Mouse (Mus musculus) testis, adult 2 months (tissue): ENCODE measurements around the gene Xk. TPM values are rescaled to one million over a fixed set of nuclear protein-coding genes. Genes with fewer than 3 reads are reported as not detected.
"Not testable (repeated sequence)": the region's sequence is repeated elsewhere in the genome, so short reads cannot be mapped to it uniquely, and the experiment has no call there.

ENCODE experiments used
- H3K27ac ChIP-seq: fragments of 200-500 bp; 2 replicates; pipeline ENCODE4 v1.5.1; 2012; ENCODE audit warnings: low read depth, low read length; ENCODE audit not compliant: control insufficient read depth, insufficient read depth
- H3K27me3 ChIP-seq: fragments of 200-500 bp; 2 replicates; pipeline ENCODE4 v1.6.1; 2012; ENCODE audit warnings: mild to moderate bottlenecking, low read length, moderate library complexity; ENCODE audit not compliant: control insufficient read depth, insufficient read depth
- H3K36me3 ChIP-seq: fragments of 200-500 bp; 2 replicates; pipeline ENCODE4 v1.6.1; 2012; ENCODE audit warnings: mild to moderate bottlenecking, low read length; ENCODE audit not compliant: control insufficient read depth, insufficient read depth
- H3K4me1 ChIP-seq: fragments of 200-500 bp; 2 replicates; pipeline ENCODE4 v1.6.1; 2012; ENCODE audit warnings: low read length; ENCODE audit not compliant: control insufficient read depth, insufficient read depth
- H3K4me3 ChIP-seq: fragments of 200-500 bp; 2 replicates; pipeline ENCODE4 v1.5.1; 2012; ENCODE audit warnings: low read depth, mild to moderate bottlenecking, low read length, moderate library complexity, mixed read lengths; ENCODE audit not compliant: control insufficient read depth
- CTCF ChIP-seq: fragments of 200-500 bp; IDR thresholded peaks from 2 replicates; pipeline ENCODE4 v1.5.1; 2012; ENCODE audit warnings: low read depth, mild to moderate bottlenecking, inconsistent platforms, low read length, moderate library complexity; ENCODE audit not compliant: control insufficient read depth, insufficient read depth, insufficient replicate concordance
- POLR2A ChIP-seq: fragments of 200-500 bp; IDR thresholded peaks from 2 replicates; pipeline ENCODE4 v1.6.1; 2012; ENCODE audit warnings: low read depth, mild to moderate bottlenecking, inconsistent platforms, low read length, moderate library complexity; ENCODE audit not compliant: control insufficient read depth
- polyA plus RNA-seq: library from polyadenylated mRNA; depleted of rRNA; stranded (reverse); fragments of >200 nt; gene quantifications from 2 replicates; pipeline ENCODE4 v1.2.3, GENCODE M21; 2012

Xk gene
- polyA plus RNA-seq, 1 experiment, result 5.6 TPM

DNA sequence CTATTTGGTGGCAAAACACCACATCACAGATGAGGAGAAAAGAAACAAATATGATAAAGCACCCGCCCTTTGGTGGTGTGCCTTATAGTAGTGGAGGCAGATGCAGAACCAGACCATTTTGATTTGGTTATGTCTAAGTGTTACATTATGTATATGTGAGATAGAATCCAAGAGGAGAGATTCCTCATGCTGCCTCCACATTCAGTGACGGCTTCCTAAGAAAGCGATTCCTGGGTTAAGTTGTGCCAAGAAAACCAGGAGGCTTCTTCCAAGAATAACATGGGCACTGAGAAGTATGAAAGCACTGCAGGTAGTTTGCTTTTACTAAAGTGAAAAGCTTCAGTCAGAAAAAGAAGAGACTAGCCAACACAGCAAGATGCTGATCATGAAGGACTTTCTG lies 17.7 kb upstream of the Xk start:
- Histone ChIP-seq H3K27ac (no peak overlapping the region), H3K36me3 (no peaks in the 10 kb centered on the region), H3K27me3 (no peaks in the 10 kb centered on the region), H3K4me1 (no peaks in the 10 kb centered on the region), H3K4me3 (no peak overlapping the region)
- no peak for TF ChIP-seq POLR2A
- TF ChIP-seq CTCF, result no peak

DNA sequence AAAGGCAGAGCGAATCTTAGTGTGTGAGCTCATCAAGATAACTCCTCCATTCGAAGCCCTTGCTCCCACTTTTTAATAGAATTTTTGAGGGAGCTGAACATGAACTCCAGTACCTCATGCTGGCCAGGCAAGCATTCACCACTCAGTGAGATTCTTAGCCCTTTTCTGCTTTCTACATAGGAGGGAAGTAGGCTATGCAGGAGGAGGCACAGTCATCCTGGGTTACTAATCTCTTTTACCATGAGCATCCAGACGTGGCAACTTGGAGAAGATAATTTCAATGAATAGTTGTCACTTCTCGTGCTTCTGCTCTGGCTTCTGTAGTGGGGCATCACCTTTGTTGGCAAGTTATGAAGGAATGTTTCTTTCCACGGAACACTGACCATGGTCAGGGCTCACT lies 15.8 kb upstream of the Xk start, which contains the start of gene Gm14862:
Gm14862 (minus strand) TSS at position 134 of the 400 bp plus-strand sequence.
- Histone ChIP-seq H3K36me3 (no peaks in the 10 kb centered on the region), H3K4me1 (no peaks in the 10 kb centered on the region), H3K27ac (no peak within 1 kb of the TSS), H3K27me3 (no peaks in the 10 kb centered on the region), H3K4me3 (no peak within 1 kb of the TSS)
- TF ChIP-seq CTCF (no peak), POLR2A (no peak)

DNA sequence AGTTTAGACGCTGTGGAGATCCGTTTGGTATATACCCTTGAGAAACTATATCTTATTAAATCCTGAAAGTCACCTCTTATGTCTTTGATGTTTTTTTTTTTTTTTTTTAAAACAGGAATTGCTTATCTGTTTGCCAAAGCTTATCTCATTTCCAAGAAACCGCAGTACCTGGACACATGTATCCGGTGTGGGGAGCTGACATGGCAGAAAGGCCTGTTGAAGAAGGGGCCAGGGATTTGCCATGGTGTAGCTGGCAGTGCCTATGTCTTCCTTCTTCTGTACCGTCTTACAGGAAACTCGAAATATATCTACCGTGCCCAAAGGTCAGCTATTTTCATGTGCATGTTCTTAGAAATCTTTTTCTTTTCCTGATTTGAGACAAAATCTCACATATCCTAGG lies 14.7 kb upstream of the Xk start:
- TF ChIP-seq POLR2A, result no peak
- TF ChIP-seq CTCF, result no peak
- no peaks in the 10 kb centered on the region for H3K27me3 ChIP-seq
- no peaks in the 10 kb centered on the region for H3K36me3 ChIP-seq
- no peak overlapping the region for H3K4me3 ChIP-seq
- H3K4me1 ChIP-seq, result no peaks in the 10 kb centered on the region
- no peak overlapping the region for H3K27ac ChIP-seq

DNA sequence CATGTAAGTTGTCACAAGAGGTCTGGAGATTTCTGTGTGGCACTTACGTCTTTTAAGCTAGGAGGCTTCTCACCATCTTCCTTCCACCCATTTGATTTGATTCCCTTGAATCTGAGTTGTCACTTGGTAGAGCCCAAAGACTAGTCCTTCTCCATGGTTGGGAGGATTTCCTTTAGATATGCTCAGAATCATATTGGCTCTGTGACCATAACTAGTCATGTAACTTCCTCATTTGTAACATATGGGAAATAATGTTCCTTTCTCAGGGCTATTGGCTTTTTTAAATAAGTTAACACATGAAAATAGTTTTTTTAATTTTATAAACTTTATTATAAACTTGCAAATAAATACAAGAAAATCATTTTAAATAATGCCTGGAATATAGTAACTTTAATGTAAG lies 13.3 kb upstream of the Xk start:
- Histone ChIP-seq H3K36me3 (no peaks in the 10 kb centered on the region), H3K4me3 (no peak overlapping the region), H3K27ac (no peak overlapping the region), H3K27me3 (no peaks in the 10 kb centered on the region), H3K4me1 (no peaks in the 10 kb centered on the region)
- TF ChIP-seq CTCF (no peak), POLR2A (no peak)

DNA sequence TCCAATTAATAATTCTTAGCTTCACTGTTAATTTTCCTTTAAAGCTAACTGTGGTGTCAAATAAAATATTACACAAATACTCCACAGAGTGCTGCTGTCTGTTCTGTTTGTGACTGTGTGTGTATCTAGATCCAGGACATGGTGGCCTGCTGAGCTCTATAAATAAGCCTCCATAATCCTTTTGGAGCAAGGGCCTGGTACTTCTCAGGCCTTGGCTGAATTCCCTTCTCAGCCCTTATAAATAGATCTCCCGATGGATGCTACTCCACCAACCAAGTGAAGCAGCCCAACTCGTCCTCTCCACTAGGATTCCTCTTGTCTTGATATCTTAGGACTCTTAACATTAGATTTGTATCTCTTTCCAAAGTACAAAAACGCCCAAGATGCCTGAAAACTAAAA lies 1.4 kb upstream of the Xk start:
- H3K36me3 ChIP-seq, result no peaks in the 10 kb centered on the region
- H3K27me3 ChIP-seq, result no peaks in the 10 kb centered on the region
- no peaks in the 10 kb centered on the region for H3K4me1 ChIP-seq
- H3K27ac ChIP-seq, result no peak overlapping the region; the same call in 1 of the 2 replicates
- H3K4me3 ChIP-seq, result no peak overlapping the region
- TF ChIP-seq POLR2A, result no peak
- no peak for TF ChIP-seq CTCF

DNA sequence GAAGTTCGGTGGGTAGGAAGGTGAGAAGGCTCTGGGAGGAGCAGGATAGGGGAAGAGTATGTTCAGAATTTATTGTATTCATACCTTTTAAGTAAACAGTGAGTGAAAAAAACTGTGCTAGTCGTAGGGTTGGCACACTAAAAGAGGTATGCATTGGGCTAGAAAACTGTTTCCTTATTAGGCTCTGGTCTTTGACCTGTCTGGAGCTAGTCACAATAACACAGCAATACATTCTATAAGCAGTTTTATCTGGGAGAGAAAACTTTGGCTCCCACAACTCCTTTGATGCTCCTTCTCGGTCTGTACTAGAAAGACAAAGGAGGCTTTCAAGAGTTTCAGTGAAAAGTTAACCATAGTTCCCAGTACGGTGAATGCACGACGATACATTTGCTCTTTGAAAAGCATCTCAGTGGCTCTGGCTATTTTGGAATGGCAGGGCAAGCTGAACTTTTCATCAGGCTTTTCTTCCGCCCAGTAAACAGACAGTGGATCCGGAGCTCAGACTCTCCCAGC lies 553 bp upstream of the Xk start:
- Histone ChIP-seq H3K27me3 (no peaks in the 10 kb centered on the region), H3K4me1 (no peaks in the 10 kb centered on the region), H3K27ac (peak overlapping the region; percentile 78), H3K4me3 (peak overlapping the region; percentile 64), H3K36me3 (no peaks in the 10 kb centered on the region)
- no peak for TF ChIP-seq POLR2A
- TF ChIP-seq CTCF, result no peak

DNA sequence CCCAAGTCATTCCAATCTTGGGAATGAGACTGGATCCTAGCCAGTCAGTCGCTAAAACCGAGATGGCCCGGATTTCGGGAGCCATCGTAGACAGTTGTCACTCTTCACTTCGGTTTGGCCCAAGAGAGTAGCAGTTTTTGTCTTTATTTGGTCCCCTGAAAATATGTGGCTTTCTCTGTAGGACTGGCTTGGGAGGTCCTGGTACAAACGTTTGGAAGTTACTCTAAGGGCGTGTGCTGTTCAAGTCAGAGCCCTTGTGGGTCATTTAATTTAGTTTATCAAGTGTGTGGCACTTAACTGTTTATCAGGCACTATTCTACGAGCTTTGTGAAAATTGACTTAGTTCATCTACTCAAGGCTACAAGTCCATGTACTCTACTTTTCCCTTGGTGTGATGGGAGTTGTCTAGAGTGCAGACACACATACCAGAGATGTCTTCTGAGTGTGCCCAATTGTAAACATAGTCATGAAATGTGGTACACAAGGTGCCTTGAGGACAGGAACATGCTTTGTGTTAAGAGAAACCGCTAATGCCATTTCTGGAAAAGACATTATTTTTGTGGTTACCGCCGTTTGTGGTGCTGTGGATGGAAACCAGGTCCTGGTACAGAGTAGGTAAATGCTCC lies 934 bp downstream of the Xk start:
- Histone ChIP-seq H3K4me1 (no peaks in the 10 kb centered on the region), H3K27me3 (no peaks in the 10 kb centered on the region), H3K27ac (peak overlapping the region; percentile 97), H3K4me3 (peak overlapping the region; percentile 86), H3K36me3 (no peaks in the 10 kb centered on the region)
- TF ChIP-seq POLR2A, result no peak
- TF ChIP-seq CTCF, result no peak

DNA sequence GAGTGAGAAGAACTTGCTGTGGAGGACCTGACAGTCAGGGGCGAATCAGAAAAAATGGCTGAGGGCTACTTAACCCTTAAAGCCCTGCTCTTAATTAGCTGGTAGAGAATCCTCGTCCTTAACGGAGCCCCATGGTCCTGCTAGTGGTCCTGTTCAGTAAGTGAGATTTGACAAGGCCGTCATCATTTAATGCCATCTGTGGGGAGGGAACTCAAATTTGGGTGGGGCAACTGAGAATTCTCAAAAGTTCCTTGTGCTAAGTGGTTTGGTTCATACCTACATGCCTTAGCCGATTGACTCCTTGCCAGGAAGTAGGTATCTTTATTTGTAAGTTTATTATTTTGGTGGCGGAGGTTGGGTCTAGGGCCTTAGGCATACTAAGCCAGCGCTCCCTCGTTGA lies 1.8 kb downstream of the Xk start:
- TF ChIP-seq CTCF (no peak), POLR2A (no peak)
- H3K27ac ChIP-seq, result no peak overlapping the region

DNA sequence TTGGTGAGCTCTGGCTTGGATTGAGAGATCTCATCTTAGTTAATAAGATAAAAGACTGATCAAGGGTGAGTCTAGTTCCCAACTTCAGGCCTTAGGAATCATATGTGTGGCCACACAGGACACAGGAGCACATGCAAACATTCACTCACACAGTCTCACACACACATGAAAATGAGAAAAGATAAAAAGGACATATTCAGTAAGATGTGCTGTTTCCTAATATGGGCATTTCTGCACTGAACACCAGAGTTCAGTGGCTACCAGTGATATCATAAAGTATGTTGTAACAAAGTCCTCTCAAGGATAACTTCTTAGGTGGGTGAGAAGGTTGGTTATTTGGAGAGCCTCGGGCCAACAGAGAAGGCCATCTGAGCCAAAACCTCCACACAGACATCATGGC lies 10.9 kb downstream of the Xk start, which contains the start of gene H2al1m:
H2al1m (plus strand) TSS at position 301 of the 400 bp plus-strand sequence.
- peak within 1 kb of the TSS; percentile 2; the same call in 1 of the 2 replicates for H3K4me3 ChIP-seq
- H3K27ac ChIP-seq, result not testable (repeated sequence)

More for the DNA sequence above, 1.8 kb downstream of the Xk start:
- H3K4me1 ChIP-seq, result no peaks in the 10 kb centered on the region
- no peaks in the 10 kb centered on the region for H3K27me3 ChIP-seq
- H3K36me3 ChIP-seq, result no peaks in the 10 kb centered on the region
- no peak overlapping the region for H3K4me3 ChIP-seq

DNA sequence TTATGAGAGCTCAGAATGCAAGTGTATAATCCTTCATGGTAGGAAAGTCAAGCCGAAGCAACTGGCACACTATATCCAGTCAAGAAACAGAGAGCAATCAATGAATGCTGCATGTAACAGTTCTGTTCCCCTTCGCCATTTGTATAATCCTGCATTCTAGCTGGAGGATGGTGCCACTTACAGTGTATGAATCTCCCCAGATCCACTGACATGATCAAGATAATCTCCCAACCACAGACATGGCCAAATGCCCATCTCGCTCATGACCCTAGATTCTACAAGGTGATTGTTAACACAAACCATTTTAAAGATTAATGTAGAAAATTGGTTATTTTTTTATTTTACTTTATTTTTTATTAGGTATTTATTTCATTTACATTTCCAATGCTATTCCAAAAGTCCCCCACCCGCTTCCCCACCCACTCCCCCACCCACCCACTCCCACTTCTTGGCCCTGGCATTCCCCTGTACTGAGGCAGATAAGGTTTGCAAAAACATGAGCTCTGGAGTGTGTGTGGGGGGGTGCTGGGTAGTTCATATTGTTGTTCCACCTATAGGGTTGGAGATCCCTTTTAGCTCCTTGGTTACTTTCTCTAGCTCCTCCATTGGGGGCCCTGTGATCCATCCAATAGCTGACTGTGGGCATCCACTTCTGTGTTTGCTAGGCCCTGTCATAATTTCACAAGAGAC lies 20.7 kb downstream of the Xk start:
- not testable (repeated sequence) for H3K27ac ChIP-seq, H3K27me3 ChIP-seq, H3K4me1 ChIP-seq, H3K4me3 ChIP-seq, H3K36me3 ChIP-seq

More for the DNA sequence above, 10.9 kb downstream of the Xk start, which contains the start of gene H2al1m:
- not testable (repeated sequence) for H3K27me3 ChIP-seq, H3K4me1 ChIP-seq, H3K36me3 ChIP-seq
